In genomic region chr4:123260071-123260746, GRCm38 (mm10) we compare ENCODE assay signal across 13 mouse cellular contexts. TPM values are rescaled to one million over a fixed set of nuclear protein-coding genes. Genes with fewer than 3 reads are reported as not detected.
DNase-seq lines count a peak whose midpoint lies in the region; ATAC-seq and TF ChIP-seq lines count a peak whose summit lies in the region.
"Had no signal": no experiment of that assay in that cellular context is flagged by ENCODE, and none has a peak within 500 bp of the region (broad histone marks: within the 10 kb centered on the region; RNA-seq: fewer than 3 reads in every experiment).

No protein-coding gene starts in this region.

- no peak for TF ChIP-seq CTCF in intestine, postnatal 0 days (IDR thresholded peaks at IDR 0.05; ENCODE audit: low read depth)

- H3K27me3 ChIP-seq in intestine, embryonic 14.5 days (replicated peaks; ENCODE audit: control insufficient read depth, insufficient read depth, low read length) = no peaks in the 10 kb centered on the region
- no peaks in the 10 kb centered on the region for H3K27me3 ChIP-seq in intestine, postnatal 0 days (replicated peaks; ENCODE audit: control insufficient read depth, insufficient read depth, low read length)

- ATAC-seq in intestine, embryonic 14.5 days (replicated peaks; ENCODE audit: low FRiP score, low TSS enrichment, low read depth) = peak; percentile 79
- no peak for ATAC-seq in intestine, postnatal 0 days
- ATAC-seq in common myeloid progenitor, adult 5-6 weeks (replicated peaks; ENCODE audit: low read depth, poor library complexity, severe bottlenecking) = 0 out of 2 replicates have a peak, but pooled peaks have one; percentile 42
- ATAC-seq in megakaryocyte progenitor cell, adult 5-6 weeks (replicated peaks; ENCODE audit: poor library complexity) = peak; percentile 39
- no peak for ATAC-seq in erythroblast, adult 5-6 weeks (replicated peaks; ENCODE audit: low FRiP score, poor library complexity, severe bottlenecking)

- H3K27ac ChIP-seq in intestine, embryonic 14.5 days (ENCODE audit: low read depth) = peak overlapping the region; percentile 47; the same call in 1 of the 2 replicates
- H3K27ac ChIP-seq in intestine, postnatal 0 days (ENCODE audit: low read depth, low read length) = no peak overlapping the region

- H3K4me3 ChIP-seq in intestine, embryonic 14.5 days (ENCODE audit: low read depth, low read length) = no peak overlapping the region
- no peak overlapping the region for H3K4me3 ChIP-seq in intestine, postnatal 0 days (ENCODE audit: low read depth, low read length)
- H3K4me3 ChIP-seq: erythroblast, embryonic 14.5 days had no signal

- WGBS in intestine, embryonic 14.5 days = 20% methylated on average over 8 of the region's 8 CpGs
- WGBS in intestine, postnatal 0 days = 30% methylated on average over 8 of the region's 8 CpGs

- no peaks in the 10 kb centered on the region for H3K9me3 ChIP-seq in intestine, embryonic 14.5 days (ENCODE audit: control insufficient read depth, low read length)
- no peaks in the 10 kb centered on the region for H3K9me3 ChIP-seq in intestine, postnatal 0 days (ENCODE audit: control insufficient read depth)

- H3K4me1 ChIP-seq in intestine, embryonic 14.5 days (replicated peaks; ENCODE audit: control insufficient read depth, insufficient read depth, low read length) = peaks cover 16% of the 10 kb centered on the region
- no peaks in the 10 kb centered on the region for H3K4me1 ChIP-seq in intestine, postnatal 0 days (replicated peaks; ENCODE audit: control insufficient read depth, insufficient read depth, low read length)

- peak; percentile 78 for DNase-seq in intestine, embryonic 14.5 days (ENCODE audit: low spot score)
- peak; percentile 79 for DNase-seq in embryo, embryonic 11 days
- no peak for DNase-seq in urinary bladder, postnatal 36 days (ENCODE audit: low spot score in 2 of 2)
- DNase-seq: cerebellum, adult 11 months; kidney, postnatal 10 days; lung, postnatal 10 days; right cerebral cortex, postnatal 25 days had no signal

- H3K4me2 ChIP-seq in intestine, embryonic 14.5 days (ENCODE audit: low read length) = peak overlapping the region; percentile 22; the same call in 1 of the 2 replicates
- H3K4me2 ChIP-seq in intestine, postnatal 0 days (replicated peaks; ENCODE audit: low read depth) = no peak overlapping the region

- no peaks in the 10 kb centered on the region for H3K36me3 ChIP-seq in intestine, embryonic 14.5 days (ENCODE audit: control insufficient read depth, insufficient read depth, low read length)
- H3K36me3 ChIP-seq in intestine, postnatal 0 days (ENCODE audit: control insufficient read depth, insufficient read depth) = no peaks in the 10 kb centered on the region

- no peak overlapping the region for H3K9ac ChIP-seq in intestine, embryonic 14.5 days (ENCODE audit: low read length)
- H3K9ac ChIP-seq in intestine, postnatal 0 days (ENCODE audit: low read depth, low read length) = no peak overlapping the region

RNA-seq across cellular contexts. Expression of gene Pabpc4, which starts 1.9 kb away (rescaled TPM):
- polyA plus RNA-seq in intestine, embryonic 14.5 days (2014; fragmentation: Nextera tagmentation; extraction: Ambion mirVana) = 72.1 and 72.2 TPM in 2 replicates
- polyA plus RNA-seq in intestine, postnatal 0 days (2015; fragmentation: Nextera tagmentation; extraction: Ambion mirVana) = 12.6 and 15.0 TPM in 2 replicates
- total RNA-seq in common myeloid progenitor, adult 5-6 weeks (2017) = 140 and 158 TPM in 2 replicates
- total RNA-seq in megakaryocyte progenitor cell, adult 5-6 weeks (2015) = 141 and 168 TPM in 2 replicates
- 118 and 136 TPM in 2 replicates for total RNA-seq in megakaryocyte progenitor cell, adult 5-6 weeks (2017)
- 139 and 182 TPM in 2 replicates for total RNA-seq in erythroblast, adult 5-6 weeks (2015; ENCODE audit: low replicate concordance)
- total RNA-seq in erythroblast, adult 5-6 weeks (2017; ENCODE audit: low replicate concordance) = 218 and 250 TPM in 2 replicates

RNA-seq across cellular contexts. Expression of gene Heyl, which starts 26.9 kb away (rescaled TPM):
- polyA plus RNA-seq in intestine, embryonic 14.5 days (2014; fragmentation: Nextera tagmentation; extraction: Ambion mirVana) = 16.0 and 16.8 TPM in 2 replicates
- polyA plus RNA-seq in intestine, postnatal 0 days (2015; fragmentation: Nextera tagmentation; extraction: Ambion mirVana) = 4.3 and 4.5 TPM in 2 replicates
- total RNA-seq in common myeloid progenitor, adult 5-6 weeks (2017) = not detected in 2 replicates
- total RNA-seq in megakaryocyte progenitor cell, adult 5-6 weeks (2015) = not detected in 2 replicates
- total RNA-seq in megakaryocyte progenitor cell, adult 5-6 weeks (2017) = not detected in 2 replicates
- 0.21 TPM in 1 of 2 replicates, not detected in the other for total RNA-seq in erythroblast, adult 5-6 weeks (2015; ENCODE audit: low replicate concordance)
- total RNA-seq in erythroblast, adult 5-6 weeks (2017; ENCODE audit: low replicate concordance) = not detected in 2 replicates
- total RNA-seq: ES-E14 had no signal
- polyA plus RNA-seq: erythroblast, embryonic 14.5 days had no signal

RNA-seq across cellular contexts. Expression of gene Nt5c1a, which starts 58.9 kb away (rescaled TPM):
- polyA plus RNA-seq in intestine, embryonic 14.5 days (2014; fragmentation: Nextera tagmentation; extraction: Ambion mirVana) = not detected in 2 replicates
- polyA plus RNA-seq in intestine, postnatal 0 days (2015; fragmentation: Nextera tagmentation; extraction: Ambion mirVana) = not detected in 2 replicates
- not detected in 2 replicates for total RNA-seq in common myeloid progenitor, adult 5-6 weeks (2017)
- not detected in 2 replicates for total RNA-seq in megakaryocyte progenitor cell, adult 5-6 weeks (2015)
- 0.88 TPM in 1 of 2 replicates, not detected in the other for total RNA-seq in megakaryocyte progenitor cell, adult 5-6 weeks (2017)
- total RNA-seq in erythroblast, adult 5-6 weeks (2015; ENCODE audit: low replicate concordance) = not detected in 2 replicates
- not detected in 2 replicates for total RNA-seq in erythroblast, adult 5-6 weeks (2017; ENCODE audit: low replicate concordance)
- total RNA-seq: ES-E14 had no signal
- polyA plus RNA-seq: erythroblast, embryonic 14.5 days had no signal

Comparison
In these comparisons a context has a peak if more than half of its experiments do, and no peak if none do; other contexts are left out.
1. ATAC-seq: peak in intestine, embryonic 14.5 days (single experiment), common myeloid progenitor, adult 5-6 weeks (single experiment) and megakaryocyte progenitor cell, adult 5-6 weeks (single experiment); none in intestine, postnatal 0 days (single experiment) and erythroblast, adult 5-6 weeks (single experiment).
2. DNase-seq: peak in intestine, embryonic 14.5 days (single experiment) and embryo, embryonic 11 days (single experiment); none in urinary bladder, postnatal 36 days (0 of 2).